Mouse (Mus musculus) inflammation-experienced regulatory T-cells, adult 6 months (primary cell): ENCODE results near the gene Pheta1. TPM values are rescaled to one million over a fixed set of nuclear protein-coding genes. Genes with fewer than 3 reads are reported as not detected.
A peak's percentile ranks its signal among the peaks of the same experiment; 100 is the strongest.

Source experiments
- ATAC-seq: one replicate; pipeline ENCODE4 v1.8.0; 2017
- polyA plus RNA-seq, 3 experiments: library from polyadenylated mRNA; unstranded; fragments of 100-300 nt; shearing (Covaris generic); gene quantifications; one replicate each; pipeline ENCODE4 v1.2.1; 2017

The Pheta1 gene
- polyA plus RNA-seq, result 1 to 10 TPM in 2 of 3 experiments, under 1 TPM in 1; 0.25 to 1.5 (median 1.0) TPM

DNA sequence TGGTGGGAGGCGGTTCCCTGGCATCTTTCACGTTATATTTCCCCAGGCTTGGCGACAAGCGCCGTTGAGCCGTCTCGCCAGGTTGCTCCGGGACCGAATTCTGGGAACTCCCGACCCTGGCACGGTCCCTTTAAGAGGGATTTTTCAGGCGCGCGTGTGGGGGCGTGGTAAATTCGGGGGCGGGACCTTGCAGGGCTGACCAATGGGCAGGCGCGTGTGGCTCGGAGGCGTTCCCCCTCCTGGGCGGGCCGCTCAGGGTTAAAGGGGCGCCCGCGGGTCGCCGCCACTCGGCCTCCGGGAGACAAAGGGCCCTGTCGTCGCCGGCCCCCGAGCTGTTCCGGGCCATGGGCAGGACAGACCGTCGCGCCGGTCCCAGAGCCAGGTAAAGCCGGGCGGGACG lies at the start of gene Pheta1:
Gene Pheta1, plus strand, starts transcription at position 242 of the 400 bp plus-strand sequence.
- ATAC-seq, result peak; percentile 94

DNA sequence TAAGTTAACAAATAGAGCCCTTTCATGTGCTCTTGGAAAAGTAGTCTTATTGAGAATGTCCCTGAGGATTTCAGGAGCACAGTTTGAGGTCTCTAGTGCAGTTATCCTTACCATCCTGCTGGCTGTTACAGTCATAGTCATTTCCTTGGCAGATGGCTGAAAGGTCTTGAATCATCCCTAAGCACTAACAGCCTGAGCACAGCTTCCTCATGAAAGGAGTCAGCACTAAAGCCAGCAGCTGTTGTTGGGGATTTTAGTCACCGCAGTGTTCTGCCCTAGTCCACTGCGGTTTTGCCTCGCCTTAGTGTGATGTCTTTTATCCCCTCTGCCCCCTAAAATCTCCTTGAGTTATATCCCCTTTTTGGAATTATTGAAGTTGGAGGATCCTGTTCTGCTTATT lies 41.6 kb upstream of the Pheta1 start:
- no peak for ATAC-seq

DNA sequence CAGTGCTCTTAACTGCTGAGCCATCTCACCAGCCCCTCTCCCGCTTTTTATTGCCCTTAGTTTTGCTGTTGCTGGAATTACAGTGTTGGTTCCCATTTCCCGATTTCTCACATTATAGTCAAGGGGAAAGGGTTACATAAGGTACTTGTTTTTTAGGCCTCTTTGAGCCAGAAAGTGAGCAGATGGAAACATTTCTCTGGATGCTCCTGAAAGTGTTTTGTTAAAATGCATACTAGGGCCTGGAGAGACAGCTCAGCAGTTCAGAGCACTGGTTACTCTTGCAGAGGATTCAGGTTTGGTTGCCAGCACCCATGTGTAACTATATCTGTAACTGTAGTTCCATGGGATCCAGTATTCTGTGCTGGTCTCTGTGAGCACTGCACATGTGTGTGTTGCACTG lies 40.6 kb upstream of the Pheta1 start:
- ATAC-seq, result no peak

DNA sequence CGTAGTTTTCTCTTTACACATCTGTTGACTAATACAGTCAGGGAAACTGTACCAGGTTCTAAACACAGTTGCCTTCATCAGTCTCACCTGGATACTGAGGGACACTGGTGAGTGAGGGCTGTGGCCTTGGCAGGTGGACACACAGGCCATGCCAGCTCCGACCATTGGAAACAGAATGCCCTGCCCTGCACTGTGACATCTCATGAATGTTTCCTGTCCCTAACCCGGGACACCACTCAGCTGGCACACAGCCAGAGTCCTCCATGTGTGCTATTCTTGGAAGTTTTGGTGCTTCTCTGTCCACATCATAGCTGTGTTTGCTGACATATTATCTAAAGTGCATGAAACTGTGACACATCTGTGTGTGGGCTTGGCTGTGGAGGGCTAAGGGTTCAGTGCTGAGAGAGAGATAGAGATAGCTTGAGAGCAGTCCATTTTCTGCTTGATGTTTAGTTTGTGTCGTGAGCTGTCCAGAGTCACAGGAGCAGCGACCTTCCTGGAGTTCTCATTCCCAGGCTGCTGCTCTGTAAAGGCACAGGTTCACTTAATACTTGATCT lies 39.0 kb upstream of the Pheta1 start:
- ATAC-seq, result no peak

DNA sequence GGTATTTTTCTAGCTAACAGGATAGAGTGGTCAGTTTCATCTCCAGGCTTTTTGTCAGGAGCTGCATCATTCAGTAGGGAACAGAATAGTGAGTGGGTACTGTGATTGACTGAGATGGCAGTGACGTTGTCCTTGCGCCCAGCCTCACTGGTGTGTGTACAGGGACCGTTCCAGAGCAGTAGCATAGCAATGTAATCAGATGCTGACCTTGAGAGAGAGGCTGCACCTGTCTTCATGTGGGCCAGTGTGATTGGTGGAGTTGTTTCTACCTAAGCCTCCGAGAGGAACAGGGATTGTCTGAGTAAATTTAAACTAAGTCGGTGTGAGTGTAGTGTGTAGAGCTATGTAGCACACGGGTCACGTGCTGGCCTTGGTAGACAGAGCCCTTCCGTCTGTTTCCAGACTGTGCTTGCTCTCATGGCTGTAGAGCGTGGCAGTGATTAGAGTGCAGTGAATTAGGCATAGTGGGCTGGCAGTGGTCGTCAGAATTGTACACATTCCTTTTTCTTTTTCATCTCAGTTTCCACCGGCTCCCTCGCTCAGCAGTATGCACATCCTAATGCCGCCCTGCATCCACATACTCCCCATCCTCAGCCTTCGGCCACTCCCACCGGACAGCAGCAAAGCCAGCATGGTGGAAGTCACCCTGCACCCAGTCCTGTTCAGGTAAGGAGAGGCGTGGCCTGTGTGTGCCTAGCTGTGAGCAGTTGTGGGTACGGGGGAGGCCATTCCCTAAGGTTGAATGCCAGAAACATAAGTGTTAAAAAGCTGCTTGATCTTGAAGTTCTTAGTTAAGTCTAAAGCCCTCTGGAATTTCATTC lies 38.2 kb upstream of the Pheta1 start:
- ATAC-seq, result no peak

DNA sequence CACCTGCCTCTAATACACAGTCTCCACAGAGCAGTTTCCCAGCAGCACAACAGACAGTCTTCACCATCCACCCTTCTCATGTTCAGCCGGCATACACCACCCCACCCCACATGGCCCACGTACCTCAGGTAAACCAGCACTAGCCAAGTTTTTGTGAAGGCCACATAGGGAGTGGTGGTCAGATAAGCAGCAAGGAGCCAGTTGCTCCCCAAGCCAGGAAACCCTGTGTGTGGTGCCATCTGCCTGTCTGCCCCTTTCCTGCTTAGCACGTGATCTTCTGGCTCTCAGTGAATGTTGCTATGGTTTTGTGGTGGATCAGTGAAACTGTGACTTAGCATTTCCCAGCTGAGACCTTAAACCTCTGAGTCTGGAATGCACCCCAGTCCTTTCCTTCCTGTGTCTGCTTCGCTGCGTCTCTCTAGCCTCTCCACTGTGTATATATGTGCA lies 37.3 kb upstream of the Pheta1 start:
- peak; percentile 27 for ATAC-seq

DNA sequence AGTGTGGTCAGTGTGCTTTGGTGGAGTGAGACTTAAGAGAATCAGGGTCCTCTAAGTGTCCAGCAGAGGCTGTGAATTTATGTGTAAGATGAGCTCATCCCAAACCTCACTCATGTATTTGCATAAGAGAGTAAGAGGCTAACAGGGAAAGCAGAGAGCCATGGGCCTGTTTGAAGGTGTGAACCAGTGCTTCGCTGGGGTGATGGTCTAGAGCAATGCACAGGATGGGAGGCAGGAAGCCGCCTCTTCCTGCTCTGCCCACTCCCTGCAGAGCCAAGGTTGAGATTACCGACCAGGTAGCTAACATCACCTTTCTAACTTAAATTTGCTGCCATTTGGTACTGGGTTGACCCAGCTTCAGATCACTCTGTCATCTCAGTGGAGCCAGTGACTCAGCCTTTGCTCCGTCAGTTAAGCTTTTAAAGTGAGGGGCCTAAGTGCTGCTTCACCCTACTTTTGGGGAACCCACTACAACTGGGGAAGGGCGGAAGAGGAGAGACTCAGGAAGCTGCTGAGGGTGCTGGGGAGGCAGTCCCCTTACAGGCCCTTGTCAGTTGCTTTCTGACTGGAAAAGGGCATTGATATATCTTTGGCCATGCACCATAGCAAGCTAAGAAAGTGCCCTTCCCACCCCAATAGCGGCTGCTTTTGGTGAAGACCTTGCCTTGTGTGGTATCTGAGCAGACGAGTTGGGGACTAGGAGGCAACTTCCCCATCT lies 36.1 kb upstream of the Pheta1 start:
- ATAC-seq, result peak; percentile 66

DNA sequence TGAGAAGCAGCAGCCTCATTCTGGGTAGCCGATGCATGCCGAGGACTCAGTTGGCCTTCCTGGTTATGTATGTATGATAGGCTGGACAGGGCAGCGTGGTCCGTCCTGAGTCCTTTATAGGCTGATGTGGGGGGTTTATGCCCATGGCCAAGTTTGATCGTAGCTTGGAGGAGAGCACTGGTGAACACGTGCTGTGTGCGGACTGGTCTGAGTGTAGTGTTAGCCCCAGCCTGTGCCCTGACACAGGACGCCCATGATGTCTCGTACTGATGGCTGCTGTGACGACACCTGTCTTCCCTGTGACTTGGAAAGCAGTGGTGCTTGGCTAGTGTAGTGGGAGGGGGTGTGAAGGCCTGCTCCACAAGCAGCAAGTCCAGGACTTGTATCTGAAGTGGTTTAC lies 35.0 kb upstream of the Pheta1 start:
- ATAC-seq, result no peak

DNA sequence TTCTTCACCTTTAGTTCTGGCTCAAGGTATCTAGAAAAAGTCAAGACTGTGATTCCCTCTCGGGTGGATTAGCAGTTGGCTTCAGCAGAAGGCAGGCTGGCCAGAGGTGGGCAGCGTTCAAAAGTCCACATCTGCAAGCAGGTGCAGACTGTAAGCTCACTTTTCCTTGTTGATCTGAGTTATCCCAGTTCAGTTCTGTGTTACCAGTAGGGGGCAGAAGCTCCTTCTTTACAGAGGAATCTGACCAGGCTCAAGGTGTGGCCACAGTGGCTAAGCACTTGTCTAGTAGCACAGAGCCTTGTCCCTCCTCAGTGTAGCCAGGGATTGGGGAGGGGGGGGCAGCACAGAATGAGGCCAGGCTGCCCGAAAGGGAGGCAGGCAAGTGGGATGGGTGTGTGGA lies 33.7 kb upstream of the Pheta1 start:
- ATAC-seq, result no peak

DNA sequence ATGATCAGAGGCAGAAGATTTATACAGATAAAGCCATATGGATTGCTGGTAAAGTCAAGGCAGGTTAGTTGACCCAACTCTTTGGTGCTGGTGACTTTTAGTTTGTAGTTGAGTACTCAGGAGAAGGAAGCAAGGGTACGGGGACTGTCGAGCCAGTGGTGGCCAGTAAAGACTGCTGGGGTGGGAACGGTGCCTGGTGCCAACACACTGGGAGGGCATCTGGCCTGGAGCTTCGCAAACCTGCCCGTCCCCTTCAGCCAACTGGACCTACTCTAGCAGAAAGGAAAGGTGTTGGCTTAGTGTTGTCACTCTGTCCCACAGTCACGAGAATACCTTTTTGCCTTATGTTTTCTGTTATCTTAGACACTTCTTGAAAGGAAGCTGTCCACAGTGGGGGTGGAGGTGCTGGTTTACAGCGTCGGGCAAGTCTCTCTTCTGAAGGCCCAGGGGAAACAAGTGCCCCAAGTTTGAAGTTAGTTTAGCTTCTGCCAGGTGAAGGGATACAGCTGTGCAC lies 32.9 kb upstream of the Pheta1 start:
- ATAC-seq, result no peak

DNA sequence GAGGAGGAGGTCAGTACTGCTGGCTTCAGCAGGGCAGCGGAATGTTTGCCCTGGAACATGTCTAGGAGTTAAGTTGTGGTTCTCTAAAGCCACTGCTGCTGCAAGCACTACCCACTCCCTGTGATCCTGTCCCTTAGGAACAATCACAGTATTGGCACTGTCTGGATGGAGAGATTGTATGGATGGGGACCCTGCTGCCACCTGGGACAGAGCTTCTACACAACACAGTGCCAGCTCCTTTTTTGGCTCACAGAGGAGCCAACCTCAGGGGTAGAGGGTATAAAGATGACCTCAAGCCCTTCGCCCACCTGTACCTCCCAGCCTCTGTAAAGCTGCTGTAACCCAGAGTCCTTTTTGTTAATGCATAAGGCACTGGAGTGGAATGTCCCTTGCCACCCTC lies 32.2 kb upstream of the Pheta1 start:
- no peak for ATAC-seq

DNA sequence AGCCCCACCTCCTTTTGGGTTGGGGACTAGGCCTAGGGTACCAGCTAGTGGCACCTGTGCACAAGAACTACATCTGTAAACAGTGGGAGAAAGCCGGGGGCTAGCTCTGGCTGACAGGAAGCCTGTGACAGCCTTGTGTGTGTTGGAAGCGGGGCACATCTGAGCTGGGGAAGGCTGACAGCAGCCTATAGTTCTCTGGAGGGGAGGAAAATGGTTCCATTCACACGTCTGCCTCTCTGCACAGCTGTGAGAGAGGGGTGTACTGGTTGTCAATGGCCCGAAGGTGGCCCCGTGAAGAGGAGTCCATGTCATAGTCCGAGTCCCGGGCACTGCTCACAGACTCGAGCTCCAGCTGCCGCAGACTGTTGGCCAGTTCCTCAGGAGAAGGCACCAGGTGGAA lies 31.2 kb upstream of the Pheta1 start:
- no peak for ATAC-seq

DNA sequence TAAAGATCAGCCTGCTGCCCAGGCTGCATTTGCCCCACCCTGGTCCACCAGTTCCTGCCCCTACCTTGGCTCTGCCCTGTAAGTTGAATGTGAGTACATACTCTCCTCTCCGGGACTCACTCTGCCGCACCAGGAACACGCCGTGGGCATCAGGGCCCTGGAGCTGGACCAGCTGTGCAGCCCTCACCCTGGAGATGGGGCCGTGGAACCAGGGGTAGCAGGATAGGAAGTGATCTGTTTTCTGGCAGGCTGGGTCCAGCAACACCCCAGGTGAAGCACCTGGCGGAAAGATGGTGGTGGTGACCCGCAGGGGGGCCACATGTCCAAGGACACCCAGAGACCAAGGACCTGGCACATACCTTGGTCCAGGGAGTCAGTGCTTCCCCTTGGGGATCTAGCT lies 30.4 kb upstream of the Pheta1 start:
- ATAC-seq, result no peak

DNA sequence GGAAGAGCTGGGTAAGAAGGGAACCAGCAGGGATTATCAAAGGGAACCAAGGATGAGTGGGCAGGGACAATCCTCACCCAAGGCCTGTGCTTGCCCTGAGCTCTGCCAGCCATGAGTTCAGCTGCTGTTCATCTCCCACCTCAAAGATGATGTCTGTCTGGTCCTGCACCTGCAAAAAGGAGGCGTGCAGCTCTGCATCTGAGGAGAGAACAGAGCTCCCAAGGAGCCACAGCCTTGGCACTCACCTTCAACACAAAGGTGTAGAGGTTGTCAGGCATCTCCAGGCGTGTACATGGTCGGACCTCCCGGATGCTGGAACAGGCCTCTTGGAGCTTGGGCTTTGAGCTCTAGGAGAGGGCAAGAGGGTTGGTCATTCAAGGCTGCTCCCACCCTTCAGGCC lies 29.9 kb upstream of the Pheta1 start:
- ATAC-seq, result no peak

DNA sequence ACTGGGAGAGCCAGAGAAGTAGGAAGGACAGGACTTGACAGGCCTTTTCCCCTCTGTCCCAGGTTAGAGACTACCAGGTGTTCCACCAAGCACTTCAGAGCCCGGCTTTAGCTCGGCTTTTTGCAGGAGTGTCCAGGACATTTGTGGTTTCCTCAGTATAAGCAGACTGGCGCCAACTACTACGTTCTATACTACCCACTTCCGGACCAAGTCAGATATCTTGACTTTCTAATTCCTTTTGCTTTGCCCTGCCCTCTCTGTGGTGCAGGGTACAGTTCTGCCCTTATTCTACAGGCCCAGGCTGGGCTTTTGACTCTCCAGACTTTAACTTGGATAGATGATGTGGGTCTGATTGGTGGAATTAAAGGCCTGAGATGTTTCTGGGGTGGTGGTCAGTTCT lies 29.2 kb upstream of the Pheta1 start:
- peak; percentile 81 for ATAC-seq

DNA sequence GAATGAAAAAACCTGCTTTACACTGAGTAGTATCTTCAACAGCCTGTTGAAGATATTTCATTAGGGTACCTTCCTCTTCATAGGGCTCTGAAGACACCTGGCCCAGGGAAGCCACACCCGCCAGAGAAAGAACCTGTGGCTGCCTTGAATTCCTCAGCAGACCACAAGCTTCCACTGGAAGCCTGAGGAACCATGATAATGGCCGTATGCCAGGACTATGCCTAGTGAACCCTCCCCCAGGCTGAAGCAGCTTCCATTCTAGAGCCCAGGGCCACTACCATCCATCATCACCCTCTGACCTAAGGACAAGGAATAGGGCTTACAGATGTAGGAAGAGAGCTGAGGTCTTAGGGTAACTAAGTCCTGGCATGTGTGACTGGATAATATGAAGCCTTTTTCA lies 28.6 kb upstream of the Pheta1 start:
- ATAC-seq, result no peak

DNA sequence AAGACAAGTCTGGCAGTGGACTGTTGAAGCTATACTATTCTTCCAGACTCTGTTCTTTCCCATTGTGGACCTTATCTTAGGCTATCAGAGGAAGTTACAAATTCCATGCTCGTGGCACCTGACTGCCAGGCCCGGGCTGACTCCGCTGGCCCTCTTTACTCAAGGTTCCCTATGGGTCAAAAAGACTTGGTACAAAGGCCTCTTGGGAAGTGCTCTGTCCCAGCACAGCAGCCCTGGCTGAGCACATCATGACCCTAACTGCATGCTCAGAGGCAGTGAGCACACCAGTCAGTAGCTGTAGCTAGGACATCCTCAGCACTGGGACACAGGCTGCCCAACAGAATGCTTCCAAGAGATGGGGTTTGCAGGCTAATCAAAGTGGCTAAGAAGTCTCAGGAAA lies 28.1 kb upstream of the Pheta1 start:
- ATAC-seq, result no peak

DNA sequence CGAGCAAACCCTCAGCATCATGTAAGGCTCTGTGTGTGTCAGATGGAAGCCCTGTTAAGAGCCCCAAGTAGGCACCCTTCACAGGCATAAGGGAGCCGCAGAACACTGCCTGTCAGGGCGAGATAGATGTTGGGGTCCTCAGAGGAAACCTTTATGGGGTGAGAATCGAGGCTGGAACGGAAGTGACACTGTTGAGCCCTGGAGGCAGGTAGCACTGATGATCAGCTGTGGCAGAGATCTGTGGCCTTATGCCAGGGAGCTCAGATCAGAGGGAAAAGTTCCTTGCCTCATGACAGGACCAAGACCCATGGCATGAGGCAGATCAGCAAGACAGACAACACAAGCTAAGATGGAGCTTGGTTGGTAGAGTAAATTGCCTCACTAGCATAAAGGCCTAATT lies 27.7 kb upstream of the Pheta1 start:
- ATAC-seq, result no peak

DNA sequence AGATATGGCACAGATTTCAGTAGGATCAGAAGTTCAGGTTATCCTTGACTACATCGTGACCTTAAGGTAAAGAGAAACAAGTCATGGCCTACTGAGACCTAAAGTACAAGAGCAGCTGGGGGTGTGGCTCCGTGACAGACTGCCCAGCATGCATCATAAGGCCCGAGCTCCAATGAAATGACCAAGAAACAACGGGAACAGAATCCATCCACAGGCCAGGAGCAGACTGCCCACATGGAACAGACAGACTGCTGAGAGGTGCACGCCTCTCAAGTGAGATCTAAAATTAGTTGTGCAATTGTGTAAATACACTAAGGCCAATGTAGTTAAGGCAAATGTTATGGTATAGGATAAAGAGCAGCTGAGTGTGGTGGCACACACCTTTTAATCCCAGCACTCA lies 27.2 kb upstream of the Pheta1 start:
- ATAC-seq, result no peak

DNA sequence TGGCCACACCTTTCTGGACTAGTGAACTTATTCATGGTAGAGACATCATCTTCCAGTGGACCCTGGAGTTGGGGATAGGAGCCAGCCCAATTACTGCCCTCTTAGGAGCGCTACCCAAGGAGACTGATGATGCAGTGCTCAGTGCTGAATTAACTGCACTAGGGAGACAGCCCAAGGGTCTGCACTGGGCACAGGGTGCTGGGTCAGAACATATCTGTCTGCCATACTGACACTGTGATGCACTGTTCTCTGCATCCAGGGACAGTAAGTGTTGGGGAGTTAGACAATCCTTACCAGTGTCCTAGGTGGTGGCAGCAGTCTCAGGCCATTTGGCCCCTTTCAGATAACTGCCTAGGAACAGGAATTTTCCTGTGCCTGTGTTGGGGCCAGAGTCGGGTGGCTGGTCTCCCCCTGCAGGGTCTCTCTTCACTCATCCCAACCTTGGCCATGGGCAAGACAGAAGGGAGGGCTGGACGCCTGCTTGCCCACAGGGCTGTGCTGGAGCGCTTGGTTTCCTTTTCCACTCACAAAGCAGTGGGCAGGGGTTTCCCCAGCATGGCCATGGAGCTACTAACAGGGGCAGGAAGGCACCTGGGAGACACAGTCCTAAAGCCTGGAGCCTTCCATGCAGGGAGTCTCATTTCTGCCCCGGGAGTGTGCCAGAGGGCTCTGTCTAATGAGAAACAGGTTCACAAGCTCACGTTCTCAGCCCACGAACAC lies 25.8 kb upstream of the Pheta1 start:
- no peak for ATAC-seq

DNA sequence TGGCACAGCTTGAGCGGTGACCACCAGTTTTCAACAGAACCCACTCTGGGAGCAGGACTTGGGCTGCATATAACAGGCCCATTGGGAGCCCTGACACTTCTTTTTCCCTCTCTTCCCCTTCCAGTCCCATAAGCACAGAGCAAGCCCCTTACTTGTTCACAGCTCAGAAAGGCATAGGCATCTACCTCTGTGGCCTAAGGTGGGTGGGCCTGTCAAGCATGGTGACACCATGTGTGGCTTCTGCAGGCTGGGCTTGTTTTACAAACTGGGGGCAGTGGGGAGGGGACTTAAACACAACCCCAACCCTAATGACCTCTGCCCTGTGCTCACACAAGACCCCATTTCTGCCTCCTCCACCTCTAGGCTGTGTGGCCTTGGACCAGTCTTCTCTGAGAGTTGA lies 25.1 kb upstream of the Pheta1 start:
- ATAC-seq, result no peak

DNA sequence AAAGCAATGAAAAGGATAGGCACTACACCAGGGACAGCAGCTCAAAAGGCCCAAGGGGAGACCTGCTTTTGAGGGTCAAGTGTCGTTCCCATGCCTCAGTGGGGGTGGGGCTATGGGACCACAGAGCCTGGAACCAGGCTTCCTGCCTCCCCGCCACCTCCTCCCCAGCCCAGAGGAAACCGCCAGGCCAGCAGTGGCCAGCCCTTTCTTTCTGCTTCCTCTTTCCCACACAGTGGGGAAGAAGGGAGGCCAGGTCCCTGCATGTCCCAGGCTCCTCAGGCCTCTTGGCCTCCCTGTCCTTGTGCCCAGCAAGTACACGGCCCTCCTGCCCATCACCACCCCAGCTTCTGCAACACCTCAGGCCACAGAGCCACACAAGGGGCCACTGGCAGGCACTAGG lies 24.7 kb upstream of the Pheta1 start:
- no peak for ATAC-seq

DNA sequence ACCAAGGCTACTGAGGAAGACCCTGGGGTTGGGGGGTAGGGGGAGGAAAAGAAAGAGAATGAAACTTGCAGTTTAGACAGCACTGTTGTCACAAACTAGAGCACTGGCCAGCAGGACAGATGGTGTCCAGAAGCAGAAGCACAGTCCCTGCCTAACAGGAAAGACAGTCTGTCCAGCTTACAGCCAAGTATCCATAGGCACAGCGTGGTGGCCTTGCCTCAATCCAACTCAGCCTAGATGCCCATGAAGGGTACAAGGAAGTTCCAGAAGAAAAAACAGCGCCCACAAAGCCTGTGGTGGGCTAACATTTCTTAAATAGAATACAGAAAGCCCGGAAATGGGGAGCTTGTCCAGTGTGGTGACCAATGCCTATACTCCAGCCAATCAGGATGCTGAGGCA lies 23.2 kb upstream of the Pheta1 start:
- ATAC-seq, result no peak
